In genomic region chr1:82663522-82663921, GRCm38 (mm10) we compare ENCODE assay signal across 24 mouse cellular contexts.
A peak's percentile ranks its signal among the peaks of the same experiment; 100 is the strongest.
DNase-seq lines count a peak whose midpoint lies in the region; ATAC-seq lines count a peak whose summit lies in the region.
"Had no signal": no experiment of that assay in that cellular context is flagged by ENCODE, and none has a peak within 500 bp of the region (broad histone marks: within the 10 kb centered on the region; RNA-seq: fewer than 3 reads in every experiment).

No protein-coding gene starts in this region.

- no peak overlapping the region for H3K4me3 ChIP-seq in hindbrain, embryonic 11.5 days (ENCODE audit: low read depth, low read length)
- H3K4me3 ChIP-seq in hindbrain, embryonic 10.5 days = no peak overlapping the region
- H3K4me3 ChIP-seq in neural tube, embryonic 12.5 days = no peak overlapping the region
- H3K4me3 ChIP-seq in neural tube, embryonic 15.5 days (replicated peaks) = no peak overlapping the region
- no peak overlapping the region for H3K4me3 ChIP-seq in hindbrain, embryonic 14.5 days (replicated peaks; ENCODE audit: low read length)
- H3K4me3 ChIP-seq: forebrain, embryonic 10.5 days; heart, embryonic 12.5 days; limb, embryonic 13.5 days; liver, embryonic 13.5 days; lung, embryonic 15.5 days; stomach, embryonic 15.5 days had no signal

- no peak overlapping the region for H3K4me2 ChIP-seq in hindbrain, embryonic 11.5 days (replicated peaks; ENCODE audit: low read depth, low read length)
- H3K4me2 ChIP-seq in neural tube, embryonic 12.5 days (replicated peaks) = no peak overlapping the region
- H3K4me2 ChIP-seq in neural tube, embryonic 15.5 days = no peak overlapping the region
- no peak overlapping the region for H3K4me2 ChIP-seq in hindbrain, embryonic 14.5 days (replicated peaks)
- H3K4me2 ChIP-seq: heart, embryonic 12.5 days; limb, embryonic 13.5 days; liver, embryonic 13.5 days; lung, embryonic 15.5 days; stomach, embryonic 15.5 days had no signal

- H3K36me3 ChIP-seq in hindbrain, embryonic 11.5 days (ENCODE audit: control insufficient read depth, insufficient read depth, low read length) = no peaks in the 10 kb centered on the region
- no peaks in the 10 kb centered on the region for H3K36me3 ChIP-seq in hindbrain, embryonic 10.5 days
- H3K36me3 ChIP-seq in neural tube, embryonic 12.5 days = no peaks in the 10 kb centered on the region
- no peaks in the 10 kb centered on the region for H3K36me3 ChIP-seq in neural tube, embryonic 15.5 days
- H3K36me3 ChIP-seq in hindbrain, embryonic 14.5 days (replicated peaks; ENCODE audit: control insufficient read depth, insufficient read depth) = no peaks in the 10 kb centered on the region
- H3K36me3 ChIP-seq: forebrain, embryonic 10.5 days; heart, embryonic 12.5 days; limb, embryonic 13.5 days; liver, embryonic 13.5 days; lung, embryonic 15.5 days; stomach, embryonic 15.5 days had no signal

- WGBS in hindbrain, embryonic 11.5 days = 23% methylated on average over 2 of the region's 2 CpGs
- 41% methylated on average over 2 of the region's 2 CpGs for WGBS in hindbrain, embryonic 10.5 days
- WGBS in neural tube, embryonic 12.5 days = 18% methylated on average over 2 of the region's 2 CpGs
- 11% methylated on average over 2 of the region's 2 CpGs for WGBS in neural tube, embryonic 15.5 days
- WGBS in hindbrain, embryonic 14.5 days = 14% methylated on average over 2 of the region's 2 CpGs

- intact Hi-C loops in left cerebral cortex, postnatal 4 days (cut with DNase I) = no loop called here

- peak; percentile 72 for ATAC-seq in hindbrain, embryonic 11.5 days (ENCODE audit: low FRiP score)
- peak; percentile 82 for ATAC-seq in neural tube, embryonic 12.5 days (ENCODE audit: low FRiP score, low read depth)
- ATAC-seq in neural tube, embryonic 15.5 days (ENCODE audit: low FRiP score) = no peak; the same call in 1 of the 2 replicates
- ATAC-seq in hindbrain, embryonic 14.5 days (ENCODE audit: low FRiP score) = no peak
- ATAC-seq: inflammation-experienced regulatory T-cells, adult 6 months had no signal

- H3K4me1 ChIP-seq in hindbrain, embryonic 11.5 days (replicated peaks; ENCODE audit: control insufficient read depth, insufficient read depth, low read length) = no peaks in the 10 kb centered on the region
- peaks cover 11% of the 10 kb centered on the region for H3K4me1 ChIP-seq in hindbrain, embryonic 10.5 days (replicated peaks)
- no peaks in the 10 kb centered on the region for H3K4me1 ChIP-seq in neural tube, embryonic 12.5 days
- H3K4me1 ChIP-seq in neural tube, embryonic 15.5 days = no peaks in the 10 kb centered on the region
- 0 out of 2 replicates have a peak, but pooled peaks cover 8% of the 10 kb centered on the region for H3K4me1 ChIP-seq in hindbrain, embryonic 14.5 days (replicated peaks; ENCODE audit: control insufficient read depth, insufficient read depth, low read length)
- H3K4me1 ChIP-seq: heart, embryonic 12.5 days; limb, embryonic 13.5 days; liver, embryonic 13.5 days; lung, embryonic 15.5 days; stomach, embryonic 15.5 days had no signal

- H3K9me3 ChIP-seq in hindbrain, embryonic 11.5 days (ENCODE audit: control insufficient read depth, low read length) = no peaks in the 10 kb centered on the region
- no peaks in the 10 kb centered on the region for H3K9me3 ChIP-seq in hindbrain, embryonic 10.5 days
- H3K9me3 ChIP-seq in neural tube, embryonic 12.5 days = no peaks in the 10 kb centered on the region
- no peaks in the 10 kb centered on the region for H3K9me3 ChIP-seq in neural tube, embryonic 15.5 days (replicated peaks)
- H3K9me3 ChIP-seq in hindbrain, embryonic 14.5 days (ENCODE audit: control insufficient read depth, low read length) = no peaks in the 10 kb centered on the region
- H3K9me3 ChIP-seq: forebrain, embryonic 10.5 days; heart, embryonic 12.5 days; limb, embryonic 13.5 days; liver, embryonic 13.5 days; lung, embryonic 15.5 days; stomach, embryonic 15.5 days had no signal

- H3K27me3 ChIP-seq in hindbrain, embryonic 11.5 days (ENCODE audit: control insufficient read depth, insufficient read depth, low read length) = no peaks in the 10 kb centered on the region
- no peaks in the 10 kb centered on the region for H3K27me3 ChIP-seq in hindbrain, embryonic 10.5 days (ENCODE audit: insufficient read depth, poor library complexity, severe bottlenecking)
- H3K27me3 ChIP-seq in neural tube, embryonic 12.5 days (replicated peaks) = no peaks in the 10 kb centered on the region
- no peaks in the 10 kb centered on the region for H3K27me3 ChIP-seq in neural tube, embryonic 15.5 days (replicated peaks)
- no peaks in the 10 kb centered on the region for H3K27me3 ChIP-seq in hindbrain, embryonic 14.5 days (ENCODE audit: control insufficient read depth, insufficient read depth, low read length)
- H3K27me3 ChIP-seq: heart, embryonic 12.5 days; limb, embryonic 13.5 days; liver, embryonic 13.5 days; lung, embryonic 15.5 days; stomach, embryonic 15.5 days had no signal

- no peak overlapping the region for H3K9ac ChIP-seq in hindbrain, embryonic 11.5 days (ENCODE audit: low read depth, low read length)
- H3K9ac ChIP-seq in neural tube, embryonic 12.5 days = no peak overlapping the region
- H3K9ac ChIP-seq in neural tube, embryonic 15.5 days (replicated peaks) = no peak overlapping the region
- no peak overlapping the region for H3K9ac ChIP-seq in hindbrain, embryonic 14.5 days
- H3K9ac ChIP-seq: heart, embryonic 12.5 days; limb, embryonic 13.5 days; liver, embryonic 13.5 days; lung, embryonic 15.5 days; stomach, embryonic 15.5 days had no signal

- peak; percentile 51 for DNase-seq in hindbrain, embryonic 11.5 days (ENCODE audit: low spot score)
- no peak for DNase-seq in hindbrain, embryonic 10.5 days (ENCODE audit: low spot score)
- peak; percentile 29 for DNase-seq in hindbrain, embryonic 14.5 days (ENCODE audit: low spot score)
- no peak for DNase-seq in natural killer cell, adult 2 months (ENCODE audit: low spot score in 2 of 2)
- DNase-seq in left cerebral cortex, postnatal 4 days = no peak
- DNase-seq: adrenal gland, postnatal 36 days; cerebellum, adult 9-10 months; gastrocnemius, postnatal 10 days; heart, adult 11 months; heart, postnatal 14 days; kidney, adult 8-10 months; kidney, postnatal 4 days; liver, embryonic 13.5 days; lung, postnatal 4 days; thymus, adult 18-20 months; thymus, postnatal 4 days had no signal

- no peak overlapping the region for H3K27ac ChIP-seq in hindbrain, embryonic 11.5 days (ENCODE audit: low read depth, low read length)
- H3K27ac ChIP-seq in hindbrain, embryonic 10.5 days = no peak overlapping the region
- no peak overlapping the region for H3K27ac ChIP-seq in neural tube, embryonic 12.5 days
- no peak overlapping the region for H3K27ac ChIP-seq in neural tube, embryonic 15.5 days (replicated peaks)
- H3K27ac ChIP-seq in hindbrain, embryonic 14.5 days = no peak overlapping the region
- H3K27ac ChIP-seq: forebrain, embryonic 10.5 days; limb, embryonic 13.5 days; liver, embryonic 13.5 days; lung, embryonic 15.5 days; stomach, embryonic 15.5 days had no signal

Comparison
In these comparisons a context has a peak if more than half of its experiments do, and no peak if none do; other contexts are left out.
1. ATAC-seq: peak in hindbrain, embryonic 11.5 days (single experiment) and neural tube, embryonic 12.5 days (single experiment); none in neural tube, embryonic 15.5 days (single experiment) and hindbrain, embryonic 14.5 days (single experiment).
2. DNase-seq: peak in hindbrain, embryonic 11.5 days (single experiment) and hindbrain, embryonic 14.5 days (single experiment); none in hindbrain, embryonic 10.5 days (single experiment), natural killer cell, adult 2 months (0 of 2) and left cerebral cortex, postnatal 4 days (single experiment).